14 mouse cellular contexts compared by ENCODE assay signal in genomic region chr3:116659856-116660430, GRCm38 (mm10). TPM values are rescaled to one million over a fixed set of nuclear protein-coding genes. Genes with fewer than 3 reads are reported as not detected.
A peak's percentile ranks its signal among the peaks of the same experiment; 100 is the strongest.
DNase-seq lines count a peak whose midpoint lies in the region; ATAC-seq and TF ChIP-seq lines count a peak whose summit lies in the region.
"Had no signal": no experiment of that assay in that cellular context is flagged by ENCODE, and none has a peak within 500 bp of the region (broad histone marks: within the 10 kb centered on the region; RNA-seq: fewer than 3 reads in every experiment).

No protein-coding gene starts in this region.

- intact Hi-C loops in left cerebral cortex, adult 2 months (cut with DNase I), result loop anchor here (10.0 kb wide), 2 partner anchors 145 to 655 kb away; partner anchors contain the start of genes Dbt, Extl2 and Slc30a7

- peak overlapping the region; percentile 100 for H3K4me3 ChIP-seq in erythroblast, embryonic 14.5 days (replicated peaks)
- no peak overlapping the region for H3K4me3 ChIP-seq in hindbrain, embryonic 16.5 days (ENCODE audit: low read length)
- no peak overlapping the region for H3K4me3 ChIP-seq in hindbrain, embryonic 10.5 days
- no peak overlapping the region for H3K4me3 ChIP-seq in left cerebral cortex, adult 2 months

- 82% methylated on average over 13 of the region's 13 CpGs for WGBS in hindbrain, embryonic 16.5 days
- WGBS in hindbrain, embryonic 10.5 days, result 88% methylated on average over 13 of the region's 13 CpGs

- no peak for TF ChIP-seq CTCF in left cerebral cortex, adult 2 months (IDR thresholded peaks at IDR 0.05)

- H3K9ac ChIP-seq in hindbrain, embryonic 16.5 days (ENCODE audit: low read depth, low read length), result no peak overlapping the region

- H3K27me3 ChIP-seq in erythroblast, embryonic 14.5 days (ENCODE audit: control insufficient read depth), result no peaks in the 10 kb centered on the region
- no peaks in the 10 kb centered on the region for H3K27me3 ChIP-seq in hindbrain, embryonic 16.5 days (replicated peaks; ENCODE audit: control insufficient read depth, insufficient read depth, low read length)
- no peaks in the 10 kb centered on the region for H3K27me3 ChIP-seq in hindbrain, embryonic 10.5 days (ENCODE audit: insufficient read depth, poor library complexity, severe bottlenecking)

- peaks cover 63% of the 10 kb centered on the region for H3K4me1 ChIP-seq in erythroblast, embryonic 14.5 days (ENCODE audit: control insufficient read depth)
- H3K4me1 ChIP-seq in hindbrain, embryonic 16.5 days (ENCODE audit: control insufficient read depth, insufficient read depth, low read depth, low read length), result peaks cover 26% of the 10 kb centered on the region
- H3K4me1 ChIP-seq in hindbrain, embryonic 10.5 days (replicated peaks), result peaks cover 39% of the 10 kb centered on the region

- peaks cover 13% of the 10 kb centered on the region for H3K36me3 ChIP-seq in erythroblast, embryonic 14.5 days (ENCODE audit: control insufficient read depth)
- H3K36me3 ChIP-seq in hindbrain, embryonic 16.5 days (ENCODE audit: control insufficient read depth, insufficient read depth, low read length), result no peaks in the 10 kb centered on the region
- no peaks in the 10 kb centered on the region for H3K36me3 ChIP-seq in hindbrain, embryonic 10.5 days

- no peaks in the 10 kb centered on the region for H3K9me3 ChIP-seq in erythroblast, embryonic 14.5 days (ENCODE audit: control insufficient read depth, low read length)
- no peaks in the 10 kb centered on the region for H3K9me3 ChIP-seq in hindbrain, embryonic 16.5 days (ENCODE audit: control insufficient read depth, low read length)
- H3K9me3 ChIP-seq in hindbrain, embryonic 10.5 days, result no peaks in the 10 kb centered on the region

- H3K4me2 ChIP-seq in hindbrain, embryonic 16.5 days (ENCODE audit: low read length), result 0 out of 2 replicates have a peak overlapping the region, but pooled peaks have one; percentile 15

- DNase-seq in hindbrain, embryonic 10.5 days (ENCODE audit: low spot score), result no peak
- DNase-seq in A20 (ENCODE audit: low read depth, low spot score), result peak; percentile 58
- DNase-seq in induced T-regulatory cell, adult 2 months (ENCODE audit: low read depth), result peak; percentile 65
- DNase-seq in left cerebral cortex, adult 2 months (ENCODE audit: extremely low spot score in 1 of 2, low spot score in 2 of 2), result no peak
- DNase-seq in kidney, adult 9 months, result no peak
- DNase-seq: cerebellum, postnatal 14 days; heart, postnatal 14 days had no signal

- ATAC-seq in erythroblast, adult 5-6 weeks (replicated peaks; ENCODE audit: low FRiP score, poor library complexity, severe bottlenecking), result no peak
- no peak for ATAC-seq in hindbrain, embryonic 16.5 days

- H3K27ac ChIP-seq in hindbrain, embryonic 16.5 days (ENCODE audit: low read depth, low read length), result no peak overlapping the region
- H3K27ac ChIP-seq in hindbrain, embryonic 10.5 days, result no peak overlapping the region
- H3K27ac ChIP-seq in left cerebral cortex, adult 2 months, result no peak overlapping the region

RNA-seq across cellular contexts. Expression of gene Mfsd14a, which starts 2.5 kb away (rescaled TPM):
- 0.30 and 0.52 TPM in 2 replicates for polyA plus RNA-seq in erythroblast, embryonic 14.5 days (2012)
- total RNA-seq in erythroblast, adult 5-6 weeks (2015; ENCODE audit: low replicate concordance), result 27.6 and 28.4 TPM in 2 replicates
- total RNA-seq in erythroblast, adult 5-6 weeks (2017; ENCODE audit: low replicate concordance), result 12.5 and 16.7 TPM in 2 replicates
- 64.6 and 68.2 TPM in 2 replicates for polyA plus RNA-seq in hindbrain, embryonic 16.5 days (2015; fragmentation: Nextera tagmentation; extraction: Ambion mirVana)
- 69.4 and 80.9 TPM in 2 replicates for polyA plus RNA-seq in hindbrain, embryonic 10.5 days (2016; fragmentation: Nextera tagmentation; extraction: Ambion mirVana)
- 10 to 100 TPM; 55.1 to 57.3 TPM for total RNA-seq in left cerebral cortex, adult 2 months (2021)

RNA-seq across cellular contexts. Expression of gene Gm43191, which starts 21.1 kb away (rescaled TPM):
- not detected in 2 replicates for polyA plus RNA-seq in erythroblast, embryonic 14.5 days (2012)
- not detected in 2 replicates for total RNA-seq in erythroblast, adult 5-6 weeks (2015; ENCODE audit: low replicate concordance)
- total RNA-seq in erythroblast, adult 5-6 weeks (2017; ENCODE audit: low replicate concordance), result 3.5 TPM in 1 of 2 replicates, not detected in the other
- not detected in 2 replicates for polyA plus RNA-seq in hindbrain, embryonic 16.5 days (2015; fragmentation: Nextera tagmentation; extraction: Ambion mirVana)
- polyA plus RNA-seq in hindbrain, embryonic 10.5 days (2016; fragmentation: Nextera tagmentation; extraction: Ambion mirVana), result not detected in 2 replicates
- total RNA-seq in left cerebral cortex, adult 2 months (2021), result under 1 TPM in 1 of 2 experiments, not detected in 1; 0.56 TPM
- total RNA-seq: megakaryocyte-erythroid progenitor cell, adult 5-6 weeks had no signal
- polyA plus RNA-seq: limb, embryonic 11.5 days; spleen, adult 2 months; urinary bladder, adult 2 months had no signal

RNA-seq across cellular contexts. Expression of gene Trmt13, which starts 45.6 kb away (rescaled TPM):
- 0.10 and 0.17 TPM in 2 replicates for polyA plus RNA-seq in erythroblast, embryonic 14.5 days (2012)
- 0.38 and 13.2 TPM in 2 replicates for total RNA-seq in erythroblast, adult 5-6 weeks (2015; ENCODE audit: low replicate concordance)
- total RNA-seq in erythroblast, adult 5-6 weeks (2017; ENCODE audit: low replicate concordance), result 10.1 and 10.7 TPM in 2 replicates
- polyA plus RNA-seq in hindbrain, embryonic 16.5 days (2015; fragmentation: Nextera tagmentation; extraction: Ambion mirVana), result 22.5 and 25.2 TPM in 2 replicates
- 22.4 and 23.5 TPM in 2 replicates for polyA plus RNA-seq in hindbrain, embryonic 10.5 days (2016; fragmentation: Nextera tagmentation; extraction: Ambion mirVana)
- total RNA-seq in left cerebral cortex, adult 2 months (2021), result 10 to 100 TPM; 17.4 to 19.4 TPM

RNA-seq across cellular contexts. Expression of gene Slc35a3, which starts 52.7 kb away (rescaled TPM):
- 0.55 and 0.71 TPM in 2 replicates for polyA plus RNA-seq in erythroblast, embryonic 14.5 days (2012)
- total RNA-seq in erythroblast, adult 5-6 weeks (2015; ENCODE audit: low replicate concordance), result 10.7 and 21.3 TPM in 2 replicates
- total RNA-seq in erythroblast, adult 5-6 weeks (2017; ENCODE audit: low replicate concordance), result 16.0 and 17.1 TPM in 2 replicates
- polyA plus RNA-seq in hindbrain, embryonic 16.5 days (2015; fragmentation: Nextera tagmentation; extraction: Ambion mirVana), result 7.3 and 8.1 TPM in 2 replicates
- 5.7 and 7.8 TPM in 2 replicates for polyA plus RNA-seq in hindbrain, embryonic 10.5 days (2016; fragmentation: Nextera tagmentation; extraction: Ambion mirVana)
- total RNA-seq in left cerebral cortex, adult 2 months (2021), result 10 to 100 TPM; 15.7 to 17.7 TPM

Comparison
In these comparisons a context has a peak if more than half of its experiments do, and no peak if none do; other contexts are left out.
1. DNase-seq: peak in A20 (single experiment) and induced T-regulatory cell, adult 2 months (single experiment); none in hindbrain, embryonic 10.5 days (single experiment), left cerebral cortex, adult 2 months (0 of 2) and kidney, adult 9 months (single experiment).
2. RNA of gene Mfsd14a, which starts 2.5 kb away (polyA plus RNA-seq): 69.4 to 80.9 TPM in hindbrain, embryonic 10.5 days and 64.6 to 68.2 TPM in hindbrain, embryonic 16.5 days; 0.30 to 0.52 TPM in erythroblast, embryonic 14.5 days; every median in the first group is over 10 times any median in the second.
3. RNA of gene Trmt13, which starts 45.6 kb away (polyA plus RNA-seq): 22.5 to 25.2 TPM in hindbrain, embryonic 16.5 days and 22.4 to 23.5 TPM in hindbrain, embryonic 10.5 days; 0.10 to 0.17 TPM in erythroblast, embryonic 14.5 days; every median in the first group is over 10 times any median in the second.